Mouse (Mus musculus) hindbrain, embryonic 13.5 days (tissue): ENCODE measurements around the gene Dut. TPM values are rescaled to one million over a fixed set of nuclear protein-coding genes. Genes with fewer than 3 reads are reported as not detected.
A peak's percentile ranks its signal among the peaks of the same experiment; 100 is the strongest.

Source experiments
- ATAC-seq: fragments of 200-750 bp; cut with Nextera tagmentation; 2 replicates; pipeline ENCODE4 v1.8.0; 2017; ENCODE audit warnings: moderate TSS enrichment; ENCODE audit not compliant: low FRiP score
- H3K27ac ChIP-seq: fragments of 300-500 bp; sonication (generic); 2 replicates; pipeline ENCODE4 v1.5.1; 2015; ENCODE audit warnings: inconsistent platforms, mild to moderate bottlenecking, moderate library complexity
- H3K27me3 ChIP-seq: fragments of 300-500 bp; sonication (generic); 2 replicates; pipeline ENCODE4 v1.6.1; 2015; ENCODE audit warnings: mild to moderate bottlenecking, inconsistent platforms
- H3K36me3 ChIP-seq: fragments of 300-500 bp; sonication (generic); 2 replicates; pipeline ENCODE4 v1.6.1; 2015; ENCODE audit warnings: mild to moderate bottlenecking, inconsistent platforms
- H3K4me1 ChIP-seq: fragments of 300-500 bp; sonication (generic); replicated peaks from 2 replicates; pipeline ENCODE4 v1.6.1; 2015; ENCODE audit warnings: inconsistent platforms
- H3K4me2 ChIP-seq: fragments of 300-500 bp; sonication (generic); 2 replicates; pipeline ENCODE4 v1.6.1; 2015; ENCODE audit warnings: inconsistent platforms, mild to moderate bottlenecking, moderate library complexity
- H3K4me3 ChIP-seq: fragments of 300-500 bp; sonication (generic); 2 replicates; pipeline ENCODE4 v1.5.1; 2015; ENCODE audit warnings: mild to moderate bottlenecking, inconsistent platforms
- H3K9ac ChIP-seq: fragments of 300-500 bp; sonication (generic); 2 replicates; pipeline ENCODE4 v1.6.1; 2015; ENCODE audit warnings: mild to moderate bottlenecking, inconsistent platforms
- H3K9me3 ChIP-seq: fragments of 300-500 bp; sonication (generic); 2 replicates; pipeline ENCODE4 v1.6.1; 2016; ENCODE audit warnings: inconsistent platforms
- WGBS: fragments of 180-500 bp; shearing (Covaris S2); methylation state at CpG from one replicate; pipeline ENCODE4 v1.1.7; 2015; 5-methylcytosine and 5-hydroxymethylcytosine counted together
- polyA plus RNA-seq: library from polyadenylated mRNA; unstranded; fragments of >200 nt; fragmentation: Nextera tagmentation; extraction: Ambion mirVana; gene quantifications from 2 replicates; pipeline ENCODE4 v1.2.1, GENCODE M21; 2015

The Dut gene
- polyA plus RNA-seq, result 75.4 and 80.9 TPM in 2 replicates

DNA sequence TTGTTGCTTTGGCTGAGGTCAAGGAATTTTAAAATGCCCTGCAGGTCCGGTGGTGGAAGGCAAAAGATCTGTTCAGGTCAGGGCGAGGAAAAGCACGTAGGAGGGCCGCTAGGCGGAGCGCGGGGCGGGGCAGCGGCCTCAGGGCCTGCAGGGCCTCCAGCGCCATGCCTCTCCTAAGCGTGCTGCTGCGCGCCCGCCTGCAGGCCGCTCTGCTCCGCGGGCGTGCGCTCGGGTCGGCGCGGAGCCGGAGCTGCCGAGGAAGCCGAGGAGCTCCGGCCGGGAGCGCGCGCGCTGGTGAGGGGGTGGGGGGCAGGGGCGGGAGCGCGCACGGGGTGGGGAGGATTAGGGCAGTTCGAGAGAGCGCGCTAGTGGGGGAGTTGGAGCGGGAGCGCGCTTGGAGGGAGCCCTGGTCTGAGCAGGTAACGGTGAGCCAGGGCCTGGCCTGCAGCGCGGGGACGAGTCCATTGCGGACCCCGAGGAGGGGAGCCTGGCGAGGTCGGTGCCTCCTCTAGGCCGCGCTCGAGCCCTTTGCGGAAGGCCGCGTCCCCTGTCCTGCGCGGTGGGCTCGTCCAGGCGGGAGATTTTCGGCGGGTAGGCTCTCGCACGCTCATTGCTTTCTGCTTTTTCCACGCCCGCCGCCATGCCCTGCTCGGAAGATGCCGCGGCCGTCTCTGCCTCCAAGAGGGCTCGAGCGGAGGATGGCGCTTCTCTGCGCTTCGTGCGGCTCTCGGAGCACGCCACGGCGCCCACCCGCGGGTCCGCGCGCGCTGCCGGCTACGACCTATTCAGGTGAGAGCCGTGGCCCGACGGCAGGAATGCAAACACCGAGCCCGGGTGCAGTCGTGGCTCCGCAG is at the start of gene Dut:
TSS of gene Dut (plus strand) at position 83 of the 854 bp plus-strand sequence.
- peak within 1 kb of the TSS; percentile 72 for H3K4me2 ChIP-seq
- ATAC-seq, result peak; percentile 100
- peak within 1 kb of the TSS; percentile 79 for H3K9ac ChIP-seq
- peaks cover 4% of the 10 kb centered on the region; the same call in 1 of the 2 replicates for H3K36me3 ChIP-seq
- under 1% methylated on average over 86 of the region's 96 CpGs for WGBS
- H3K4me1 ChIP-seq, result peaks cover 15% of the 10 kb centered on the region
- no peaks in the 10 kb centered on the region for H3K9me3 ChIP-seq
- H3K27ac ChIP-seq, result peak within 1 kb of the TSS; percentile 92
- no peaks in the 10 kb centered on the region for H3K27me3 ChIP-seq
- peak within 1 kb of the TSS; percentile 70 for H3K4me3 ChIP-seq

DNA sequence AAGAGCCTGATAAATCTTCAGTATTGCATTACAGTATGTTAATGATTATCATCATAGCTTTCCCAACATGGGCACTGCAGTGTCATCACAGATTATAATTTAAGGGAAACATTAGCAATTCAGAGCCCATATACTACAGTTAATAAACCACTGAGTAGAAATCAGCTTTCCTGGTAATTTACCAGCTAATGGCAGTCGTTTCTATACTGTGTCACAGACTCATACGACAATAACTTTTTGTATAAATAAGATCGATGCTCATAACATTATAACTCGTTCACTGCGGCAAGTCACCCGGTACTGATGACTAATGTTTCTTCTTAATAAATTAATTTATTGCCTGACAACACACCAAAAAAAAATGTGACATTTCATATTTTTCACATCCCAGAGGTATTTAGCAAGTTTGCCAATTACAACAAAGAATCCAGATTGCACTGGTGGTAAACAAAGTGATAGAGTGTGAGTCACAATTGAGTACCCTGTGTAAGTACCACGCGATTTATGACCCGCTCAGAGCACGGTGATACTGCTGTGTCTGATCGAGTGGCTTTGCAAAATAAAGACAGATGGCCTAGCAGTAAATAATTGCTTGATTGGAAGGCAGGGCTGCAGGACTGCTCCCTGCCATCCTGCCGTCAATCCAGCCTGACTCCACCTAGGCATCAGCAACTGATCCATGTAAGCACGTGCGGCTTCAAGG is 37.9 kb upstream of the Dut start:
- Histone ChIP-seq H3K9me3 (no peaks in the 10 kb centered on the region), H3K4me3 (no peak overlapping the region), H3K27ac (no peak overlapping the region), H3K27me3 (no peaks in the 10 kb centered on the region), H3K4me1 (peaks cover 16% of the 10 kb centered on the region), H3K36me3 (no peaks in the 10 kb centered on the region), H3K9ac (no peak overlapping the region), H3K4me2 (no peak overlapping the region)
- WGBS, result 63% methylated on average over 14 of the region's 14 CpGs
- ATAC-seq, result peak; percentile 66

DNA sequence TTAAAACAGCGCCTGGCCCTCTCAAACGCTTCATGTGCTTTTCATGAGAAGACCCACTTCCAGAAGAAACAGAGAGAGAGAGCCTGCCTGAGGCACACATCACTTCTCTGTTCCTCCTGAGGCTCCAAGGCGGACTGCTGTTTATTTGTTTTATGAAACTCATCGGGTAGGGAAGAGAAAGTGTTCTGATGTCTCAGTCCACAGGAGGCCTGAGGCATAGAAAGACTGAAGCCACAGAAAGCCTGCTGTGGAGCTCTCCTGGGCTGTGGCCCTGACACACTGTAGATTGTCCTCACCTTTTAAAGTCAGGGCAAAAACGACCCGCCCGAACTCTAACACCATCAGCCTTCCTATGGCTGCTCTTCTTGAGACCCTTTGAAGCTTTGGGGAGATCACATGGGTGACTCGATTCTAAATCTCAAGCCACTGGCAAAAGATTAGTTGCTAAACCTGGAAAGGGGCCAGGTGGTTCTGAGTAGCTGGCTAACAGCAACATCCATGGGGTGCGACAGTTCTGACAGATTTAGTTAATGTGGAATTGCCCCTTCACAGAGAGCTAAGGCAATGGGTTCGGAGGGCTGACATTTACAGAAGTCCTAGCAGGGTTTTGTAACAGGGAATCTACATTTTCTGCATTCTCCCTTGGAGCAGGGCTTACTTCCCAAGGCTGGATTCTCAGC is 35.0 kb upstream of the Dut start:
- no peak overlapping the region for H3K4me3 ChIP-seq
- peaks cover 16% of the 10 kb centered on the region for H3K4me1 ChIP-seq
- no peaks in the 10 kb centered on the region for H3K27me3 ChIP-seq
- ATAC-seq, result no peak
- no peaks in the 10 kb centered on the region for H3K9me3 ChIP-seq
- H3K36me3 ChIP-seq, result no peaks in the 10 kb centered on the region
- H3K9ac ChIP-seq, result no peak overlapping the region
- WGBS, result 72% methylated on average over 10 of the region's 10 CpGs
- no peak overlapping the region for H3K27ac ChIP-seq
- H3K4me2 ChIP-seq, result no peak overlapping the region

DNA sequence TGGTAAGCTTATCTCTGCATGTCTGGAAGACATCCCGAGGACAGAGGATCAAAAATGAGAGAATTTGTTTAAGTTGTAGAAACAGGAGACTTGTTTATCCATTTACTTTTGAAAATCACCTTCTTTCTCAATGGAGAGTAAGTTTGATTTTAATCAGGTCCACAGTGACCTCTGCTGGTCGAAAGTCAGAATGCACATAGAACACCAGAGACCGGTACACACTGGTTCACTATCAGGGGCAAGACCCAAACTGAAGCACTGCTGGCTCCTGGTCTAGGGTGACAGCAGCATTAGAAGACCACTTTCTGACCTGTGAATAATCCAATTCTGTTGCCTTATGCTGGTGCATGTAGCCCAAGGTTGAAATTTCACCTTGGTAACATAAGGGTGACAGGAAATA is 32.4 kb upstream of the Dut start:
- no peaks in the 10 kb centered on the region for H3K27me3 ChIP-seq
- H3K9me3 ChIP-seq, result no peaks in the 10 kb centered on the region
- WGBS, result 7% methylated on average over 3 of the region's 3 CpGs
- H3K36me3 ChIP-seq, result no peaks in the 10 kb centered on the region
- no peak overlapping the region for H3K27ac ChIP-seq
- no peak overlapping the region for H3K4me3 ChIP-seq
- 0 out of 2 replicates have a peak, but pooled peaks have one; percentile 32 for ATAC-seq
- peaks cover 12% of the 10 kb centered on the region for H3K4me1 ChIP-seq
- H3K9ac ChIP-seq, result no peak overlapping the region
- H3K4me2 ChIP-seq, result no peak overlapping the region

DNA sequence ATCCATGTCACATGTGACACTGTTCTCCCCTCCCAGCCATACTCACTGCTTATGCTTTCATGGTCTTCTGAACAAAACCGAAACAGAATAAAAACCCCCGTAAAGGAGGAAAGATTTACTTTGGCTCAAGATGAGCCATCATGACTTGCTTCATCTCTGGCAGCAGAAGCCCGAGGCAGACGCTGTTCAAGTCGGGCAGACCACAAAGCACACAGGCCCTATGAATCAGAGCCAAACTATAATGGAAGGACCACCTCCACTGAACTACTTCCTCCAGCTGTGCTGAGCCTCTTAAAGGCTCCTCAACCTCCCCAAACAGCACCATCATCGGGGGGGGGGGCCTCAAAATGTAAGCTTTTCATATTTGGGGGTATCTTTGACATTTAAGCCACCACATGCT is 29.7 kb upstream of the Dut start:
- H3K4me3 ChIP-seq, result no peak overlapping the region
- H3K36me3 ChIP-seq, result no peaks in the 10 kb centered on the region
- no peak overlapping the region for H3K9ac ChIP-seq
- no peaks in the 10 kb centered on the region for H3K27me3 ChIP-seq
- H3K27ac ChIP-seq, result no peak overlapping the region
- ATAC-seq, result no peak
- H3K9me3 ChIP-seq, result no peaks in the 10 kb centered on the region
- peaks cover under 1% of the 10 kb centered on the region; the same call in 1 of the 2 replicates for H3K4me1 ChIP-seq
- no peak overlapping the region for H3K4me2 ChIP-seq
- 77% methylated on average over 6 of the region's 6 CpGs for WGBS

DNA sequence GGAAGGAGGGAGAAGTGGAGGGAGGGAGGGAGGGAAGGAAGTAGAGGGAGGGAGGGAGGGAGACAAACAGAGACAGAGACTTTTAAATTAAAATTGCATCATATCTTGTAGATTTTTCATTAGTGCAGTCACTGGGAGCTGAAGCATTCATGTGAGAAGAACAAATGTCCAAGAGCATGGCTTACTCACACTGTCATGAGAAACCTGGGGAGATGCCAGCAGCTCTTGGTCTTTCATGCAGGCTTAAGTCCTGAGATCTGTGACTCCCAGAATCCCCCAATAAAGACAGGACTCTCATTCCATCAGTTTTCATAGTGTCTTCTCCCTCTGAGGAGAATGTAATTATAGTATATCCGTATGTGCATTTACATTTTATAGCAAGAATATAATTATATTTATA is 28.4 kb upstream of the Dut start:
- no peak overlapping the region for H3K9ac ChIP-seq
- no peaks in the 10 kb centered on the region for H3K36me3 ChIP-seq
- no peak for ATAC-seq
- H3K4me1 ChIP-seq, result no peaks in the 10 kb centered on the region
- no peak overlapping the region for H3K27ac ChIP-seq
- no peaks in the 10 kb centered on the region for H3K9me3 ChIP-seq
- H3K4me3 ChIP-seq, result no peak overlapping the region
- no peaks in the 10 kb centered on the region for H3K27me3 ChIP-seq
- 89% methylated on average over 1 of the region's 1 CpGs for WGBS
- H3K4me2 ChIP-seq, result no peak overlapping the region

DNA sequence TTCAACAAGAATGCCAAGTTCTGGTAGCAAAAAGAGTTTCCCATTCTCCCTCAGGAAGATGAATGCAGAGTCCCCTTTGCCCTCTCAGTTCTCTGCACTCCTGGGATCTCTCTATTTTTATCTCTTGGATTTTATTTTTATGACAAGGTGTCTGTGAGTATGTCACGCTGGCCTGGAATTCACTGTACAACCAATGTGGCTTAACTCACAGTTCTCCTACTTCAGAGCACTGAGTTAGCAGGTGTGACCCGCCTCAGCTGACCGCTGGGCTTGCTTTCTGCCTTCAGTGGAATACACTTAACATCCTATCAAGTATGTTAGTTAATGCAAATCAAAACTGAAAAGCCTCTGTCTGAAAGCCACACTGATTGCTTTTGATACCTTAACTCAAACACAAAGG is 27.7 kb upstream of the Dut start:
- Histone ChIP-seq H3K4me3 (no peak overlapping the region), H3K27ac (no peak overlapping the region), H3K9me3 (no peaks in the 10 kb centered on the region), H3K36me3 (no peaks in the 10 kb centered on the region), H3K9ac (no peak overlapping the region), H3K27me3 (no peaks in the 10 kb centered on the region), H3K4me1 (no peaks in the 10 kb centered on the region), H3K4me2 (no peak overlapping the region)
- WGBS, result 85% methylated on average over 3 of the region's 3 CpGs
- ATAC-seq, result no peak

DNA sequence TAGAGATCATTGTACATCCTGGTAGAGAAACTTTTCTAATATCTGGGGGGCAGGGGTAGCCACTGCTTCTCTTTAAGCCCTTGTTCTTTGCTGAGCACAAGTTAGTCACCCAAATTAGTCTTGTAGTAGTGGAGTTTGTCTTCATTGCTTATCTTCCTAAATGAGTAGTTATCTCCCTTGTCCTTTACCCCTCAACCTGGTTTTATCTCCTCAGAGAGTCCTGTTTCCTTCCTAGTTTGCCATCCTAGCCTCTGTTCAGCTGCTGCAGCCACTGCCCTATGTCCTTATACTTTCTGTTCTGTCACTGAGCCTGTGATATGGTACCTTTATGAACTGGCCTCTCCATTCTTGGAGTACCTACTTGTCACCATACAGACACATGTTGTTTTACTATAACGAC is 25.3 kb upstream of the Dut start:
- Histone ChIP-seq H3K27me3 (no peaks in the 10 kb centered on the region), H3K9ac (no peak overlapping the region), H3K4me3 (no peak overlapping the region), H3K4me2 (no peak overlapping the region), H3K9me3 (no peaks in the 10 kb centered on the region), H3K4me1 (no peaks in the 10 kb centered on the region), H3K36me3 (no peaks in the 10 kb centered on the region), H3K27ac (no peak overlapping the region)
- WGBS, result 83% methylated on average over 1 of the region's 1 CpGs
- no peak for ATAC-seq

DNA sequence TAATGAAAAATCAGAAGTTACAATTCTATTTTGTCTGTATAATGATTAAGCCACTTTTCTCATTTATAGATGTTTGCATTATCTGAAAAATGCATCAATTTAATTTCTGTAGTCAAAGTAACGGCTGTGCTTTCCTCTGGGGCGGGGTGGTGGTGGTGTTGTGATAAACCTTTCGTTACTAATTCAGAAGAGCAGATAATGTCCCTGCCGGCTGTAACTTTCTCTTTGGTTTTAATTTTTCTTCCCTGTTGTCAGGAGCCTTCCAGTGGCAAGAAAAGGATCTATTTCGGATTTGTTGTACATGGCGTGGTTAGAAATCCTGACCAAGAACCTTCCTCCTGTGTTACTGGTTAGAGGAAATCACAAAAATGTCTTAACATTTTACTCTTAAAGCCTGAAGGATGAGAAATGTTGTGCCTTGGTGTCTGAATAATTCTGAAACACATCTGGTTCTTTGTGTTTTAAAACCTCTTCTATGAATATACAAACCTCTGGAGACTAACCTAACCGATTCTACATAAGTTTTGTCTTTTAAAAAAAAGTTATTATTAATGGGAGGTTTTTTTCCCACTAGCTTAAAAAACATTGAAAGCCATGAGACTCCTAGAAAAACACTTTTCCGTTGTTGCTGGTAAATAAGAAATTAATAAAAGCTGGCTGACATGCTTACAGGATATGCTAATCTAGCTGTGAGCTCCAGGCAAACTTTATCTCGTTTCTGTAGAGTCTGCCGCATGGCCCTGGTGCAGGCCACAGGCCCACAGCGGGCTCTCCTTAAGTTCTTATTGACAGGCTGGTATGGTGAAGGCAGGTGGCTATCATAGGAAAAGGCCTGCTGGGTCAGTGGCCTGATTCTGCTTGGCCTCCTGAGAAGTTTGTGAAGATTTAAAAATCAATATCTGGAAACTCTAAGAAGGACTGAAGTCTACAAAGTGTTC is 18.2 kb upstream of the Dut start:
- no peak for ATAC-seq
- no peaks in the 10 kb centered on the region for H3K9me3 ChIP-seq
- no peaks in the 10 kb centered on the region for H3K27me3 ChIP-seq
- no peak overlapping the region for H3K9ac ChIP-seq
- H3K36me3 ChIP-seq, result no peaks in the 10 kb centered on the region
- no peak overlapping the region for H3K4me3 ChIP-seq
- WGBS, result 87% methylated on average over 11 of the region's 11 CpGs
- H3K4me1 ChIP-seq, result no peaks in the 10 kb centered on the region
- no peak overlapping the region for H3K4me2 ChIP-seq
- H3K27ac ChIP-seq, result no peak overlapping the region

DNA sequence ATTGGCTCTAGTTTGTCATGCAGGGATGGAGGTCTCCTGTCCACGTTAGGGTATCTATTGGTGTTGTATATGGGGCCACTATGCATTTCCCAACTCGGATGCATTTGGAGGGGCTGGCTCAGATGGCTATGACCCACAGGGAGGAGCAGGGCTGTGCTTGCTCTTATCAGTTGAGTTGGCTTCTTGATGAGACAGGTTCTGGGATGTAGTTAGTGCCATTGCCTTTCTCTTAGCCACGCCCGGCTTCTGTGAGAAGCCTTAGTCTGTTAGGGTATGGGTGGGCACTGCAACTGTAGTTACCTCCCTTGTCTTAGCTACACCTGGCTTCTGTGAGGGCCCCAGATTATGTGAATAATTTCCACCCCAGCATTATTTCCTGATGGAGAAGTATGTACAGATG is 14.8 kb upstream of the Dut start:
- H3K4me1 ChIP-seq, result no peaks in the 10 kb centered on the region
- H3K4me3 ChIP-seq, result no peak overlapping the region
- no peaks in the 10 kb centered on the region for H3K36me3 ChIP-seq
- H3K4me2 ChIP-seq, result no peak overlapping the region
- H3K9ac ChIP-seq, result no peak overlapping the region
- no peak overlapping the region for H3K27ac ChIP-seq
- no peaks in the 10 kb centered on the region for H3K9me3 ChIP-seq
- no peak for ATAC-seq
- no peaks in the 10 kb centered on the region for H3K27me3 ChIP-seq
- 92% methylated on average over 4 of the region's 4 CpGs for whole genome bisulfite sequencing

DNA sequence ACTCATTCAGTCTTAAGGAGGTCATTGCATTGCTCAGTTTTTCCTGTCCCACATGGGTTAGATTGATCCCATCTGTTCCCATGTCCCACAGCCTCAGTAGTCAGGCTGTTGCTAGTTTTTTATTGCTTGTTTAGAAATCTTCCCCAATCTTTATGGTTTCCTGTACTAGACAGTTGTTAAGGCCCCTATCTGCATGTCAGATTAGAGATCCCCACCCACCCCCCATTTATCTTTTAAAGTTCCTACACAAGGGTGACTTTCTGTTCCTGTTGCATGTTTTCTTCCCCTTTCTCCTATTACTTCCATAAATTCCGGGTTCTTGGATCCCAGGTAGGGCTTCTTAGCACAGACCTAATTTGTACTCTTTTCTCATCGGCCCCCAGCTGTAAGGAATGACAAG is 13.5 kb upstream of the Dut start:
- WGBS, result 87% methylated on average over 2 of the region's 2 CpGs
- H3K27me3 ChIP-seq, result no peaks in the 10 kb centered on the region
- no peak for ATAC-seq

More for the DNA sequence above, 13.5 kb upstream of the Dut start:
- no peak overlapping the region for H3K9ac ChIP-seq
- H3K4me1 ChIP-seq, result no peaks in the 10 kb centered on the region
- no peak overlapping the region for H3K4me2 ChIP-seq
- no peaks in the 10 kb centered on the region for H3K9me3 ChIP-seq
- H3K4me3 ChIP-seq, result no peak overlapping the region
- H3K27ac ChIP-seq, result no peak overlapping the region
- no peaks in the 10 kb centered on the region for H3K36me3 ChIP-seq
